Mouse (Mus musculus) thymus, postnatal 0 days (tissue): ENCODE results near the gene Fabp6. TPM values are rescaled to one million over a fixed set of nuclear protein-coding genes. Genes with fewer than 3 reads are reported as not detected.

ENCODE experiments used
- DNase-seq: peaks from one replicate; pipeline ENCODE4 v3.0.0-alpha.2; 2015; ENCODE audit warnings: low spot score
- polyA plus RNA-seq: library from polyadenylated mRNA; unstranded; fragments of >200 nt; fragmentation: Nextera tagmentation; extraction: Ambion mirVana; gene quantifications from 2 replicates; pipeline ENCODE4 v1.2.1, GENCODE M21; 2015

Fabp6 gene
- 8.4 and 11.8 TPM in 2 replicates for polyA plus RNA-seq

DNA sequence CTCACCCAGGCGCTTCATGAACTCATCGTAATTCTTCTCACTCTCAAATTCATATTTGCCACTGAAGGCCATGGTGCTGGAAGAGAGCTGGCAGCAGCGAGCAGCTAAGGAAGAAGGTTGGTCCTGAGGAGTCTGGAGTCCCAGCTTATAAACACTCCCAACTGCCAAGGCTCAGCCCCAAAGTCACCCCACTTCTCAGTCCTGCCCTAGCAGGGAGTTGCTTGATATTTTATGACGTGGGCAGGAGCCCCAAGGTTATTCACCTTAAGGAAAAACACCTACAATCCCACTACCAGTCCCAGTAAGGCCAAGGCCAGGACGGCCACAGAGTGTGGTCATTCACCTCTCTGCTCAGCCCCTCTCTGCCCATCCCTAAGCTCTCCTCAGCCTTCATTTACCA lies at the start of gene Fabp6:
Gene Fabp6 (minus strand): TSS at position 101 of the 400 bp plus-strand sequence.
- DNase-seq, result no peak

DNA sequence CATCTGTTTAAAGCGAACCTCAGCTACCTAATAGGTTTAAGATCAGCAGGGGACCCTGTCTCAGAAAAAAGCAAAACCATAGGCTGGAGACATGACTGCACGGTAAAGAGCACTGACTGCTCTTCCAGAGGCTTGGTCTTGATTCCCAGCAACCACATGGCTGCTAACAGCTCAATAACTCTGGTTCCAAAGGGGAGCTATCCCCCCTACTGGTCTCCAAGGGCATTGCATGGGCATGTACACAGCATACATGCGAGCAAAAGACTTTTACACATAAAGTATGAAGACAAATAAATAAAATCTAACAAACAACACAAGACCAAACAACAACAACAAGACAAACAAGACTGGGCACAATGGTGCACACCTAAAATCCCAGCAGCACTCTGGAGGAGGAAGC lies 43.9 kb upstream of the Fabp6 start:
- no peak for DNase-seq

DNA sequence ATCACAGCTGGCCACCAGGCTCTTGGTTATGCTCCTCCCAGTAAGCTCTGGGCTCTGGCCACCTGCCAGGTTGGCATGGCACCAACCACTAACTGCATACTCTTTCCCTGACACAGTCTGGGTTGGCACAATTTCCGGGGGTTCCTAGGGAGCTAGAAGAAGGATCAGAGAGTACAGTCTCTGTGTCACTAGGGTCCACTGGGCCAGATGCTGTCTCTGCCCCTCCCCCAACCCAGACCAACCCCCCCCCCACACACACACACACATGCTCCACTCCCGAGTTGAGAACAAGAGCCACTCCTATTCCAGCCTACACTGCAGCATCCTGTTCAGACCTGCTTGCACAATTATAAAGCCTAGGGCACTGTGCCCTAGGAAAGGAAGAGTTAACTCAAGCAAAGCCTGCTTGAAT lies 41.8 kb upstream of the Fabp6 start:
- no peak for DNase-seq

DNA sequence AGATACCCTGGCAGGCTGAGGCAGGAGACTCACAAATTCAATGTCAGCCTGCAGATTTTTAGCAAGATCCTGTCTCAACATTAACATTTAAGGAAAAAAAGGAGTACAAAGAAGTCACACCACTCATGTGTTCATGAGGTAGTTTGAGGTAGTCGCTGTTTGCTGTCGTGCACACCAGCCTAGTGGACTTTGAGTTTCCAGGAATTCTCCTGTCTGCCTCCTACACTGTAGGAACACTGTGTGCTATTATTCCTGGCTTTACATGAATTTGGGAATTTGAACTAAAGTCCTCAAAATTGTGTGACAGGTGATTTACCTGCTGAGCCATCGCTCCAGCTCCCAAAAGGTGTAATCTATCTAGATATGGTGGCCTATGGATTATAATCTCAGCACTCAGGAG lies 37.1 kb upstream of the Fabp6 start:
- no peak for DNase-seq

DNA sequence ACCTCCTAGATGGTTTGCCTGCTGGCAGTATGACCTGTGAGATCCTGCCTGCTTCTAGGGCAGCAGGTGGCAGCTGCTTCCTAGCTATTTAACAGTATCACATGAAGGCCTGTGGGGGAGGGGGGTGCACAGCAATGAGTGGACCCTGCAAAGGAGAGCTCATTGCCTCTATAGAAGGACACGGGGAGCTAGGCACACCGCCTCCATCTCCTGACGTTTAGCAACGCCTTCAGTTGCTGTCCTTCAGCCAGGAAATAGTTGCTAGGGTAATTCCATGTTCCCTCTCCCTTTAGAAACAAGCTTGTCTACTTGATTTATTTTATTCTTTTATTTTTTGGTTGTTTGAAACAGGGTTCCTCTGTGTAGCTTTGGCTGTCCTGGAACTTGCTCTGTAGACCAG lies 35.4 kb upstream of the Fabp6 start:
- DNase-seq, result no peak

DNA sequence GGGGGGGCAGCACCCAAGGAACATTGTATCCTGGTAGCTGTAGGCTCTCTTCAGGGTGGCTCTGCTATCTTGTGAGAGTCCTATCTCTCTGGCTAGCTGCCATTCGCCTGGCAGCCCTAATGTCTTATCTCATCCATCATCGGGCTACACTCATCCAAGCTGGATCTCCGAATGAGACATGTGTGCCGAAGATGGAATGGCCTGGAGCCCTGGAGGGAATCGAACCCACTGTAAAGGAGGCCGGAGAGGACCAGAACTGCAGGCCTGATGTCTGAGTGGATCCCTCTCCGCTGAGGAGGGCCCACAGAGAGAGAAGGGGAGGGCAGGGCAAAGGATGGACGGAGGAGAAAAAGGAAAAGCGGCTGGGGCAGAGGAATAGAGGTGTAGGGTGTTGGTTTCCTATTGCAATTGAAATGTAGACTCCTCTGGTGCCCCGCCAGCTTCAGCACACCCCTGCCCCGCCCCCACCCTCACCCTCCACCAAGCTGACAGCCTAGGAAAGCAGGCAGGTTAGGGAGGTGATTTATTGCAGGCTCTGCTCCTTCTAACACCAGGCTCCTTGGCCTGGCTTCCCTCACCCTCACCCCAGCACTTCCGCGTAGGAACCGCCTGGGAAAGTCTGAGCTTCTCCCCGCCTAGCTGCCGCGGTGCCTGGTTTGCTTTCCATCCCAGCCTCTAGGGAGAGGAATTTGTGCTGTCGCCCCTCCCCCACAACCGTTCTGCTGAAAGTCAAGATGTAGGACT lies 32.5 kb upstream of the Fabp6 start:
- DNase-seq, result no peak

DNA sequence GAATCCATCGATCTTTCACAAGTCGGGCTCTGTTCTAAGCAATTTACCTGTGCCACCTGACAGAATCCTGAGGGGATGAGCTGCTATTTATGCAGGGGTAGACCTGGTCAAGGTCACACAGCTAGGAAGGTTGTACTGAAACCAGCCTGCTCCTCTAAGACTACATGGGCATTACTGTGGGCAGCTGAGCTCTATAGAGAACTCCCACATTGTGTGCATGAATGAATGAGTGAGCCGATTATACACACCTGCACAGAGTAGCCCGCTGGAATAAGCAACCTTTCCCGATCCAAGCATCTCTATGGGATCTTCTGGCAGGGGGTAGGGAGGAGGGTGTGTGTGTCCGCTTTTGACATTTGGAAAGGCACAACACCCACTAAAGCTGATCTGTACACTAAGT lies 31.8 kb upstream of the Fabp6 start:
- DNase-seq, result no peak

DNA sequence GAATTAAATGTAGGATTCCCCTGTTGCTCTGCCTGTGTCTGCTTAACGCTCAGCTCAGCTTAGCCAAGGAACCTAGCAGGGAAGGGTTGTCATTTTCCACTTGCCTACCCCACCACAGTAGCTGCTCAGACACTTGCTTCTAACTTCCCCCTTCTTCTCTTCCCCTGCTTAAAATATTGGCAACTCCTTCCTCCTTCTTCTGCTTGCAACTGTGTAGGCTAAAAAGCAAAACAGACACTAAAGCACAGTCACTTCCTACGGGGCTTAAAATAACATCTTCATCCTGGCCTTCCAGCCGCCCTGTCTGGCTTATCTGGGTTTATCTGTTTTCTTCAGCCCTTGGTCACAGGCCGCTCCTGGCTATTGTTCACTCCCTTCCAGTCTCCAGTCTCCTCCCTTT lies 31.2 kb upstream of the Fabp6 start:
- no peak for DNase-seq

DNA sequence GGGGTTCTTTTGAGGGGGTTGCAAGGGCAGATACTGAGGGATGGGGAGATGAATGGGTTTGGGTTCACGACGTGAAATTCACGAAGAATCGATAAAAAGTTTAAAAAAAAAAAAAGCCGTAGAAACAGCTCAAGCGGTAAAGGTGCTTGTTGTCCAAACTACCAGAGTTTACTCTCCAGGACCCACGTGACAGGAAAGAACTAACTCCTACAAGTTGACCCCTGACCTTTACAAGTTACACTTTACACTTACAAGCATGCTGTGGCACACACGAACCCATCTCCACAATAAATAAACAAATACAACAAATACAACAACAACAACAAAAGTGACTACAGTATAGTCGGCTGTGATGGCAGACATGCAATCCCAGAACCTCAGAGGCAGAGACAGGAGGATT lies 30.3 kb upstream of the Fabp6 start:
- no peak for DNase-seq

DNA sequence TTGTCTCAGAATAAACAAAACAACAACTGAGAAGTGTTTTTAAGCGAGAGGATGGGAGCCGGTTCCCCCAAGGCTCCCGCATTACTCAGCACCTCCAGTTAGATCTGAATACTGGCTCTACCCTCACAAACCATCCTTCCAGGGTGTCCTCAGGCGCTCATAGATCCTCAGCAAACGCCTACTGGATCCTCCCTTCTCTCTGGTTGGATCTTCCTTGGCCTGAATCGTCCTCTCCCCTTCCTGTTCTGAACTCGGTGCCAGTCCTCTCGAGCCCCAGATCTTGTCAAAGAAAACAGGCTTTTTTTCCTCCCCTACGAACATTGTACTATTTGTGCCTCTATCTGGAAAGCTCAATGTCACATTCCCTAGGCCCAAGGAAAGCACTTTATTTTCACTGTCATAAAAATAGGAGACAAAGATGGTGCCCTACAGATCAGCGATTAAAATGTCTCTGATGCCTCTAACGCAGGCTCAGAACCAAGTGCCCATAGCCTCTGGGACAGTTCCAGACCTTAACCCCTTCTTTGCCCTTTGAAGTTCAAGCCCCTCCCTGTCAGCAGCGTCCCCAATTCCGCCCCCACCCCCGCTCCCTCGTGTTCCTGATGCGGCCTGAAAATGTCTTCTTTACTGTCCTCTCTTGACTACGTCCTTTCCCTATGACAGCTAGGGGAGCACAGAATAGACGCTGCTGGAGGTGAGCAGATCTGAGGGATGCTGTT lies 25.7 kb upstream of the Fabp6 start:
- no peak for DNase-seq

DNA sequence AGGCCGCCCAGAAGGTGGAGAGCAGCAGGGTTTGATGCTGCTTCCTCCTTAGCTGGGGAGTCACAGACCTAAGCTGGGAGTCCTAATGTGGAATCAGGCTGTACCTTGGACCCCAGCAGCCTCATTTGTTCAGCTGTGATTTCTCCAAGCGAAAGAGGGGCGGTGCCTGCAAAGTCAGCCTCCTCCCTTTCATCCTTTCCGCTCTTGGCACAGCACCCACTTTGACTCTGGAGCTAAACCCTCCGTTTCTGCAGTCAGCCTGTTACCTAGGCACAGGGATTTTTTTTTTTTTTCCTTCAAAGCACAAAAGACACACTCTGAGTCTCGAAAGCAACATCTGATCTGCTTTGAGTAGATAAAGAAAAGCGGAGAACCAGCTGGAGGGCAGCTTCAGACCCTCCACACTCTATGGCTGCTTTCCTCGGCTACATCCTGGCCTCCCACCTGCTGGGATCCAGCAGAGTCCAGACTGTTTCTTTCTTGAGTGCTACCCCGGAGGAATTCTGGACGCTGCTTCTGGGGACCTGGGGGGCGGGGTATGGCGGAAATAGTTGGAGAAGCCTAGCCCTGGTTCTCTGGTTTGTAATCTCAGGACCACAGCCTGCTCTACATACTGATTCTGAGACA lies 25.1 kb upstream of the Fabp6 start:
- no peak for DNase-seq

DNA sequence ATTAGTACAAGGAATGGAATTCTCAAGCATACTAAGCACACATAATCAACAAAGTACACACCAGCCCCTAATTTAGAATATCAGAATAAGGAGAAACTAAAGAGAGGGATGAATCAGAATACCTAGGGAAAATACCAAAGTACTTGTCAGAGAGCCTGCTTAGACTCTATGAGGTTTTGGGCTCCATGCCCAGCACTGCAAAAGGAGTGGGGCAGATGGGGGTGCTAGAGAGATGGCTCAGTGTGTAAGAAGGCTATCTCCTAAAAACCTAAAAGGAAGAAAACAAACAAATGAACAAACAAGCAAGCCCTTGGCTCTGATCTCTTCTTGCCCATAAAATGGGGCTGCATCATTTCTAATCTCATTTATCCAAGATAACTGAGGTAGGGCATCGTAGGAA lies 23.0 kb upstream of the Fabp6 start:
- no peak for DNase-seq

DNA sequence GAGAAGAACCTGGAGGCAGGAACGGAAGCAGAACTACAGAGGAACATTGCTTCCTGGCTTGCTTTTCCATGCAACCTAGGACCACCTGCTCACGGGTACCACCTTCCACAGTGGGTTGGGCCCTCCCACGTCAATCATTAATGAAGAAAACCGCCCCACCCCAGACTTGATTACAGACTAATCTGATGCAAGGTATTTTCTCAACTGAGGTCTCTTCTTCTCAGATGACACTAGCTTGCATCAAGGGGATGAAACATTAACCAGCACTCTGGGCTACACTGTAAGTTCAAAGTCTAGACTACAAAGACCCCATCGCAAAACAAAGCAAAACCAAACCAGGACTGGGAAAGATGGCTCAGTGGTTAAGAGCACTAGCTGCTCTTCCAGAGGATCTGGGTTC lies 20.4 kb upstream of the Fabp6 start:
- no peak for DNase-seq

DNA sequence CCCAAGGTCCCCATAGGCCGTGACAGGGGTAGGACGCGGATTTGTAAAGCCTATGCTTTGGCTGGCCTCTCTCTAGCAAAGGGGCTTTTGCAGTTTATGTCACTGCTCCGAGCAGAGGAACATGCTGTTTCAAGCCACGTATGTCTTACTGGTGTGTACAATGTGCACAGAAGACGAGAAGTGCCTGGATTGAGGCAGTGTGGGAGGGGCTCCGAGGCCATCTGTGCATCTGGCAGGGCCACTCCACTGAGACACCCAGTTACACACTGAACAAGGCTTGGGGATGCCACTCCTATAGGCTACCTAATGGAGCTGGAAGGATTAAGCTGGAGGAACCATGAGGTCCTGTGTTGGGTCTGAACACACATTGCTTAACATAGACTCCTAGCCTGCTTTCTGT lies 17.1 kb upstream of the Fabp6 start:
- no peak for DNase-seq

DNA sequence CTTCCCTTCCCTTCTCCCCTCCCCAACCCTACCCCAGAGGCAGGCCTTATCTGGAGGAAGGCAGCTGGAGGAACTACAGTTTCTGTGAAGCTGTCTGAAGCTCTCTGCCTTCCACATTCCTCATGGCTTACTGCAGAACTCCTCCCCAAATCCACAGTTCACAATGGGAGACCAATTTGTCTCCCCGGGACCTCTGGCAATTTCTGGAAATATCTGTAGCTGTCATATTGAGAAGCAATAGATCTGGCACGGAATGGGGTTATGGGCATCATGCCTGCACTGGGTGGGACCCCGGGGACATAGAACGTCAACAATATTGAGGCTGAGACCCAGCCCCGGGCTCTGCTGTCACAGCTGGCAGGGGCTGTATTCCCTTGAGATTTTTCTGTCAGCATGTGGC lies 16.6 kb upstream of the Fabp6 start:
- no peak for DNase-seq

DNA sequence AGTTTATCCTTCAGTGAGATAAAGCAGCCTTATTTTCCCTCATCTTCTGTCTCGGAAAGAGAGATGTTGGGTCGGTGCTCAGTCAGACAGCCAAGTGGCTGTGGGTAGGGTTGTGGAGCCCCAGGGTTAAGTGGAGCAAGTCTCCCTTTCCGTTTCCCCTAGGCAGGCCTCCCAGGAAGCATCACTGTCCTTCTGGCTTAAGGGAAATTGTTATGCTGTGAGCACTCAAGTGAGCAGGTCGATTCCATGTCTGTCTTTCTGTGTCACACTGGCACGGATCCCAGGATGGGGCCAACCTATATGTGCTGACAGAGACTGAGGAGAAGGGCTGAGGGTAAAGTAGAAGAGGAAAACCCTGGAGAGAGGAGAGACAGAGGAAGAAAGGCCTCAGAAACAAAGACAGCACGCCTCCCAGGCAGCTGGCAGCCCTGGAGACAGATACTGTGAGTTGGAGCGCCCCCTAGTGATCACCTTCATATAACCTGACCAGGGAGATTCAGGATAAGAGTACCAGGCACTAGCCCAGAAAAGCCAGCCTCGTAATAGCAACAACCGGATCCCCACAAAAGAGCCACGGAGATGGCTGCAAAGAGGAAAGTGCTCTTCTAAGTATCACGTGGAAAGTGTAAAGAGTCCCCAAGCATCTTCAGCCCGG lies 11.6 kb upstream of the Fabp6 start:
- peak; percentile 73 for DNase-seq

DNA sequence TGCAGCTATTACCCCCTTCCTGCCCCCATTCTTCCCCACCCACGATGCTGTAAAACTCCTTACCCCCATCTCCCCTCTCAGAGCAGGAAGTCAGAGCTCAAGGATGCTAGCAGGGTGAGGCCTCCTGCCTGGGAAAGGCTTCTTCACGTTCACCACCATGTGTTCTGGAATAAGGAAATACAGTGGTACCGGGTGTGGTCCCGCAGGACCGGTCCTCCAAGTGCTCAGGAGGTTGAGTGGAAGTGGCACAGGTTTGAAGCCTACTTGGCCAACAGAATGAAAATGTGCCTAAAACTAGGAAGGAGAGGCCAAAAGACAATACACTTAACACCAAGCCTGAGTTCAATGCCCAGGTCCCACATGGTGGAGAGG lies 9.3 kb upstream of the Fabp6 start:
- no peak for DNase-seq

DNA sequence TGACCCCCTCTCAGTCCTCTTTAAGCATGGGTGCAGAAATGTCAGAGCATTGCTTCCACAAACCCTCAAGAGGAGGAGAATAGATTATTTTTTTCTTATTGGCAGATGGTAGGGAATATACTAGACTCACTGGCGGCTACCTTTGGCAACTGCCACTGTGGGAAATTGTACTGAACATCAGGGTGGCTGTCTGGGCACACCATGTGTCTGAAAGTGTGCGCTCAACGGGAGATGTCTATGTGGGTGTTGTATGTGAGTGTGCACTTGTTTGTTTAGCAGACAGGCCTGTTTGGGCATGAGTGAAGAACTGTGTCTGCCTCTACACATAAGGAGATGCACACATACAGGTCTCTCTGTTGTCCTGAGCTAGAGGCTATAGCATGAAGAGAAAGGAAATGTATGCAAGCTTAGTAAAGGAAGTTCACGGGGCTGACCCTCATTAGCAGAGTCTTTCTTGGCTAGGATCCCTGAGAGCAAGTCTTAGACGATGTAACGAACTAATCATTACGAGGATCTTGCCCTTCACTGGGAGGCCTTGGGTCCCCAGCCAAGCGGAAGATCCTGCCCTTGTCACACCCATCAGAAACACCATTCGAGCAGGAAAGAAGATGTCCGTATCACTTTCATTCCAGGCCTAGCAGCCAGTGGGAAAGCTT lies 8.8 kb upstream of the Fabp6 start:
- no peak for DNase-seq

DNA sequence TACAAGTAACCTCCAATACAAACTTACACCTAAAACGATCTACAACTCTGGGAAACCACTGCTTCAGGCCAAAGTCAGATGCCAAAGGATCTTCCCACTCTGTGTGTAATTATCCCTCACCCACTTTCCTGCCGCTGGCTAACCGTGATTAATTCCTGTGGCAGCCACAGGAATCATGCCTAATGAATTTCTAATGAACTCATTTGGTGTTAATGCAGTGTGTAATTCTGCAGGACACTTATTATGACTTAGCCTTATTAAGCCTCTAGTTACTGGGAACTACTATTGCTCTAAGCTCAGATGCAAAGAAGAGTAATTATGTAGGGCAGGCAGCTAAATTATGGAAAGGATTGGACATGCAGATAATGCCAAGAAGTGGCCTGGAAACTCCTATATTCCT lies 7.1 kb upstream of the Fabp6 start:
- no peak for DNase-seq

DNA sequence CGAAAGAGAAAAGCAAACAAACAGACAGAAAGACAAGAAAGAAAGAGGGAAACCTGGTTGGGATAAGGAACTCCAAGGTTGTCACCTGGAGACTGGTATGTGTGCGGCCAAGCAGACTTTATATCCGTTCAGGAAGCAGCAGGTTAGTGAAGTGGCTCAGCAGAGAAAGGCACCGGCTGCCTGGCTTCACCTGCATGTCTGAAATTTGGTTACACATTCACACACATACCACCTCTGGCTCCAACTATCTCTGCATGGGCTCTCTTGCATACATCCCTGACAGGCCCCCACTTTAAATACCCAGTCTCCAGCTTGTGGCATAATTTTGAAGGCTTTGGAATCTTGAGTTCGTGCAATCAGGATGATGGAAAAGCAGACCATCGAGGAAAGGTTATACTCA lies 4.5 kb upstream of the Fabp6 start:
- DNase-seq, result no peak

DNA sequence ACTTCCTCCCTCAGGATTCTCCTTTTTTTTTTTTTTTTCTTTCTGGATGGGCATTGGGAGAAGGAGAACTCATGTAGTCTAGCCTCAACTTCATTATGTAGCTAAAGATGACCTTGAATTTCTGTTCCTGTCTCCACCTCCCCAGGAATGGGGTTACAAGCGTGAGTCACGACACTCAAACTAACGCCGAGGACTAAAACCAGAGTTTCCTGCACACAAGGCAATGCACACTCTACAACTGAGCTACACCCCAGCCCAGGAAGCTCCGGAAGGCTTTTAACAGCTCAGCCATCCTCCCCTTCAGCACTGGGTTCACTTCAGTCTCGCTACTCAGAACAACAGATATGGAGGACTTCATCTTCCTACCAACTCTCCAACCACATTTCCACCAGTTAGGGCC lies 3.6 kb upstream of the Fabp6 start:
- DNase-seq, result no peak

DNA sequence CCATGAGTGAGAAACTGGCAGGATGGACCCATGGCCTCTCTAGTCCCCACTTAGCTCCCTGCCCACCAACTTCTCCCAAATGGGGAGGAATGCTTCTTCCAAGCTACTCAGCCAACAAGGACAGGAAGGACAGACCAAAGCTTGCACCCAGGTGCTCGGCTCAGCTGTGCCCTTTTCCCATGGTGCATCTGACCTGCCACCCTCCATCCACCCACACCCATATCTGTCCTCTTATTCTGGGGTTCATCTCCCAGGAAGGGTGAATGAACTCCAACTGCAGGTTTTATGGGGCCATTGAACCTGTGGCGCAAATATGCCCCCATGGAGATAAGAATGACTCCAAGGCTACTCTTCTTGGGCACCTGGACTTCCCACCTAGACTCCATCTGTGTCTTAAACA lies 2.9 kb upstream of the Fabp6 start:
- no peak for DNase-seq
